Comparison of ENCODE assay signal across 8 mouse cellular contexts in the genomic region with DNA sequence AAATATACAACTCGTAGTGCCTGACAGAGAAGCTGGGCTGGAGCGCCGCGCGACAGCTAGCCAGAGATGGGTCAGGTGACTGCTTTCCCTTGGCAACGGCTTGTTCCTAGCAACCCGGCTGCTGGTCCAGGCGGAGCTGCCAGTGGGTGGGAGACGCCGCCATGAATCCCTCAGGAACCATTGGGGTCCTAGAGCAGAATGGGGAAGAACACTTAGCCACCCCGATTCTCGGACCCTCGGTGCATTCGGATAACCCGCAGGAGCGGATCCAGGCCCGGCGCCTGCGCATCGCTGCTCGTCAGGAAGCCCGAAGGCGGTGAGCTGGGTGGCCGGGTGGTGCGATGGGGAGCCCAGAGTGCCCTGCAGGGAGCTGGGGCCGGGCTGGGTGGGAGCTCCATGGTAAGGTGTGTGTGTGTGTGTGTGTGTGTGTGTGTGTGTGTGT. TPM values are rescaled to one million over a fixed set of nuclear protein-coding genes. Genes with fewer than 3 reads are reported as not detected.
A peak's percentile ranks its signal among the peaks of the same experiment; 100 is the strongest.
DNase-seq lines count a peak whose midpoint lies in the region; ATAC-seq lines count a peak whose summit lies in the region.

TSS of gene Drc1 (plus strand) at position 98 of the 442 bp plus-strand sequence.

- peaks cover 3% of the 10 kb centered on the region; the same call in 1 of the 2 replicates for H3K9me3 ChIP-seq in intestine, embryonic 15.5 days
- H3K9me3 ChIP-seq in limb, embryonic 13.5 days: peaks cover 12% of the 10 kb centered on the region; the same call in 1 of the 2 replicates
- H3K9me3 ChIP-seq in neural tube, embryonic 11.5 days (ENCODE audit: control insufficient read depth, low read length): no peaks in the 10 kb centered on the region

- H3K27me3 ChIP-seq in intestine, embryonic 15.5 days (replicated peaks): no peaks in the 10 kb centered on the region
- no peaks in the 10 kb centered on the region; the same call in 1 of the 2 replicates for H3K27me3 ChIP-seq in limb, embryonic 13.5 days
- no peaks in the 10 kb centered on the region for H3K27me3 ChIP-seq in neural tube, embryonic 11.5 days (ENCODE audit: control insufficient read depth, insufficient read depth, low read length)

- H3K4me3 ChIP-seq in intestine, embryonic 15.5 days (replicated peaks): peak within 1 kb of the TSS; percentile 35
- H3K4me3 ChIP-seq in limb, embryonic 13.5 days: peak within 1 kb of the TSS; percentile 46
- peak within 1 kb of the TSS; percentile 39 for H3K4me3 ChIP-seq in neural tube, embryonic 11.5 days (ENCODE audit: low read depth, low read length)

- DNase-seq in heart, adult 11 months: peak; percentile 89
- DNase-seq in heart, adult 8-10 months (ENCODE audit: low spot score): no peak
- DNase-seq in cerebellum, postnatal 10 days: peak; percentile 79 to 80
- peak; percentile 50 to 66 for DNase-seq in frontal cortex, postnatal 10 days (ENCODE audit: low spot score in 2 of 2)
- peak; percentile 66 for DNase-seq in neural tube, embryonic 11.5 days (ENCODE audit: low spot score)

- peak within 1 kb of the TSS; percentile 68 for H3K4me2 ChIP-seq in intestine, embryonic 15.5 days (replicated peaks)
- H3K4me2 ChIP-seq in limb, embryonic 13.5 days (replicated peaks): peak within 1 kb of the TSS; percentile 71
- H3K4me2 ChIP-seq in neural tube, embryonic 11.5 days (ENCODE audit: low read depth): peak within 1 kb of the TSS; percentile 56

- no peak for ATAC-seq in intestine, embryonic 15.5 days
- ATAC-seq in limb, embryonic 13.5 days (ENCODE audit: low FRiP score, low read depth): peak; percentile 64; the same call in 1 of the 2 replicates
- peak; percentile 72; the same call in 1 of the 2 replicates for ATAC-seq in neural tube, embryonic 11.5 days (ENCODE audit: insufficient read depth, low FRiP score, low TSS enrichment)
- no peak for ATAC-seq in granulocyte monocyte progenitor cell, adult 5-6 weeks (replicated peaks; ENCODE audit: poor library complexity, severe bottlenecking)

- peaks cover 4% of the 10 kb centered on the region; the same call in 1 of the 2 replicates for H3K4me1 ChIP-seq in intestine, embryonic 15.5 days (replicated peaks)
- H3K4me1 ChIP-seq in limb, embryonic 13.5 days: 0 out of 2 replicates have a peak, but pooled peaks cover 7% of the 10 kb centered on the region
- H3K4me1 ChIP-seq in neural tube, embryonic 11.5 days (ENCODE audit: control insufficient read depth, insufficient read depth, low read length): no peaks in the 10 kb centered on the region

- H3K27ac ChIP-seq in intestine, embryonic 15.5 days: no peak within 1 kb of the TSS
- no peak within 1 kb of the TSS for H3K27ac ChIP-seq in limb, embryonic 13.5 days
- H3K27ac ChIP-seq in neural tube, embryonic 11.5 days (ENCODE audit: low read depth, low read length): no peak within 1 kb of the TSS

- 4% methylated on average over 26 of the region's 26 CpGs for WGBS in intestine, embryonic 15.5 days
- WGBS in limb, embryonic 13.5 days: 2% methylated on average over 26 of the region's 26 CpGs
- WGBS in neural tube, embryonic 11.5 days: 4% methylated on average over 26 of the region's 26 CpGs

- H3K9ac ChIP-seq in intestine, embryonic 15.5 days: no peak within 1 kb of the TSS
- peak within 1 kb of the TSS; percentile 59; the same call in 1 of the 2 replicates for H3K9ac ChIP-seq in limb, embryonic 13.5 days
- no peak within 1 kb of the TSS; the same call in 1 of the 2 replicates for H3K9ac ChIP-seq in neural tube, embryonic 11.5 days (ENCODE audit: low read length)

- H3K36me3 ChIP-seq in intestine, embryonic 15.5 days: no peaks in the 10 kb centered on the region
- H3K36me3 ChIP-seq in limb, embryonic 13.5 days: no peaks in the 10 kb centered on the region
- H3K36me3 ChIP-seq in neural tube, embryonic 11.5 days (ENCODE audit: control insufficient read depth, insufficient read depth, low read length): no peaks in the 10 kb centered on the region

RNA-seq across cellular contexts. Expression of gene Drc1, which starts in this region (rescaled TPM):
- not detected for total RNA-seq in heart, adult 8-10 months (2022)
- polyA plus RNA-seq in intestine, embryonic 15.5 days (2015; fragmentation: Nextera tagmentation; extraction: Ambion mirVana): 0.38 and 0.78 TPM in 2 replicates
- 0.19 and 0.62 TPM in 2 replicates for polyA plus RNA-seq in limb, embryonic 13.5 days (2015; fragmentation: Nextera tagmentation; extraction: Ambion mirVana)
- 0.24 and 0.42 TPM in 2 replicates for polyA plus RNA-seq in neural tube, embryonic 11.5 days (2014; fragmentation: Nextera tagmentation; extraction: Ambion mirVana)
- total RNA-seq in granulocyte monocyte progenitor cell, adult 5-6 weeks (2014; fragmentation: Nextera tagmentation): not detected in 2 replicates
- total RNA-seq in granulocyte monocyte progenitor cell, adult 5-6 weeks (2017): not detected in 2 replicates

Comparison
In these comparisons a context has a peak if more than half of its experiments do, and no peak if none do; other contexts are left out.
1. Peak in ATAC-seq, H3K4me3 ChIP-seq, H3K9ac ChIP-seq and H3K4me2 ChIP-seq in limb, embryonic 13.5 days; RNA of the gene not detected or under 1 TPM.
2. Peak in DNase-seq, ATAC-seq, H3K4me3 ChIP-seq and H3K4me2 ChIP-seq in neural tube, embryonic 11.5 days; RNA of the gene not detected or under 1 TPM.